Mouse (Mus musculus) intestine, embryonic 14.5 days (tissue): ENCODE data around the gene Lgi1. TPM values are rescaled to one million over a fixed set of nuclear protein-coding genes. Genes with fewer than 3 reads are reported as not detected.

Experiments
- ATAC-seq: fragments of 200-750 bp; cut with Nextera tagmentation; replicated peaks from 2 replicates; pipeline ENCODE4 v1.8.0; 2017; ENCODE audit warnings: low read depth, moderate number of reproducible peaks, moderate TSS enrichment, moderate library complexity; ENCODE audit not compliant: low FRiP score, low TSS enrichment
- DNase-seq: peaks from one replicate; pipeline ENCODE4 v3.0.0-alpha.2; 2018; ENCODE audit warnings: low spot score
- H3K27ac ChIP-seq: fragments of 300-500 bp; sonication (generic); 2 replicates; pipeline ENCODE4 v1.5.1; 2014; ENCODE audit warnings: low read depth, mild to moderate bottlenecking, control low read depth
- H3K27me3 ChIP-seq: fragments of 300-500 bp; sonication (generic); replicated peaks from 2 replicates; pipeline ENCODE4 v1.6.1; 2014; ENCODE audit warnings: low read length, control low read depth; ENCODE audit not compliant: control insufficient read depth, insufficient read depth
- H3K36me3 ChIP-seq: fragments of 300-500 bp; sonication (generic); 2 replicates; pipeline ENCODE4 v1.6.1; 2014; ENCODE audit warnings: low read length, control low read depth; ENCODE audit not compliant: control insufficient read depth, insufficient read depth
- H3K4me1 ChIP-seq: fragments of 300-500 bp; sonication (generic); replicated peaks from 2 replicates; pipeline ENCODE4 v1.6.1; 2014; ENCODE audit warnings: low read length, control low read depth, mixed read lengths; ENCODE audit not compliant: control insufficient read depth, insufficient read depth
- H3K4me2 ChIP-seq: fragments of 300-500 bp; sonication (generic); 2 replicates; pipeline ENCODE4 v1.6.1; 2014; ENCODE audit warnings: low read length
- H3K4me3 ChIP-seq: fragments of 300-500 bp; sonication (generic); 2 replicates; pipeline ENCODE4 v1.5.1; 2014; ENCODE audit warnings: low read depth, low read length, control low read depth, mixed read lengths
- H3K9ac ChIP-seq: fragments of 300-500 bp; sonication (generic); 2 replicates; pipeline ENCODE4 v1.6.1; 2014; ENCODE audit warnings: mild to moderate bottlenecking, low read length
- H3K9me3 ChIP-seq: fragments of 300-500 bp; sonication (generic); 2 replicates; pipeline ENCODE4 v1.6.1; 2016; ENCODE audit warnings: low read length, control low read depth; ENCODE audit not compliant: control insufficient read depth
- WGBS: fragments of 180-500 bp; shearing (Covaris S2); extraction: QIAGEN DNeasy Blood & Tissue Kit; methylation state at CpG from one replicate; pipeline ENCODE4 v1.1.7; 2014; 5-methylcytosine and 5-hydroxymethylcytosine counted together
- polyA plus RNA-seq: library from polyadenylated mRNA; unstranded; fragments of >200 nt; fragmentation: Nextera tagmentation; extraction: Ambion mirVana; gene quantifications from 2 replicates; pipeline ENCODE4 v1.2.1, GENCODE M21; 2014

Lgi1 gene
- polyA plus RNA-seq, 1 experiment from 2014 or later: 0.42 TPM

- Histone ChIP-seq H3K27me3 (no peaks in the 10 kb centered on the region), H3K9ac (no peak overlapping the region), H3K27ac (no peak overlapping the region), H3K9me3 (no peaks in the 10 kb centered on the region), H3K4me1 (no peaks in the 10 kb centered on the region), H3K4me3 (no peak overlapping the region), H3K36me3 (no peaks in the 10 kb centered on the region), H3K4me2 (no peak overlapping the region)
- 70% methylated on average over 3 of the region's 3 CpGs for WGBS
- DNase-seq: peak; percentile 10
- no peak for ATAC-seq
Observed at GRCm38 (mm10) chr19:38339734-38340133, 75.4 kb downstream of the Lgi1 start.

- DNase-seq (peak; percentile 38), ATAC-seq (no peak)
- H3K27me3 ChIP-seq: no peaks in the 10 kb centered on the region
- H3K4me1 ChIP-seq: no peaks in the 10 kb centered on the region
- 83% methylated on average over 1 of the region's 1 CpGs for WGBS
- no peak overlapping the region for H3K4me3 ChIP-seq
- no peak overlapping the region for H3K9ac ChIP-seq
- no peak overlapping the region for H3K4me2 ChIP-seq
- H3K36me3 ChIP-seq: no peaks in the 10 kb centered on the region
- no peak overlapping the region for H3K27ac ChIP-seq
- no peaks in the 10 kb centered on the region for H3K9me3 ChIP-seq
Observed at GRCm38 (mm10) chr19:38343246-38343645, 78.9 kb downstream of the Lgi1 start.

GRCm38 (mm10) chr19:38348271-38349012, 84.1 kb downstream of the Lgi1 start:
- H3K4me3 ChIP-seq: no peak overlapping the region
- H3K9me3 ChIP-seq: no peaks in the 10 kb centered on the region
- no peaks in the 10 kb centered on the region for H3K36me3 ChIP-seq
- ATAC-seq (no peak), DNase-seq (no peak)
- H3K27me3 ChIP-seq: no peaks in the 10 kb centered on the region
- H3K4me1 ChIP-seq: no peaks in the 10 kb centered on the region
- 48% methylated on average over 13 of the region's 13 CpGs for WGBS
- H3K27ac ChIP-seq: no peak overlapping the region
- H3K9ac ChIP-seq: no peak overlapping the region
- no peak overlapping the region for H3K4me2 ChIP-seq

GRCm38 (mm10) chr19:38349013-38349341, 84.6 kb downstream of the Lgi1 start:
- no peak for ATAC-seq
- WGBS: 85% methylated on average over 5 of the region's 5 CpGs

GRCm38 (mm10) chr19:38351202-38351601, 86.9 kb downstream of the Lgi1 start:
- 66% methylated on average over 2 of the region's 2 CpGs for WGBS
- H3K9me3 ChIP-seq: no peaks in the 10 kb centered on the region
- no peaks in the 10 kb centered on the region for H3K27me3 ChIP-seq
- H3K27ac ChIP-seq: no peak overlapping the region
- ATAC-seq (0 out of 2 replicates have a peak, but pooled peaks have one; percentile 23), DNase-seq (peak; percentile 49)
- H3K9ac ChIP-seq: no peak overlapping the region
- no peaks in the 10 kb centered on the region for H3K36me3 ChIP-seq
- no peaks in the 10 kb centered on the region for H3K4me1 ChIP-seq
- no peak overlapping the region for H3K4me3 ChIP-seq
- H3K4me2 ChIP-seq: no peak overlapping the region

More at GRCm38 (mm10) chr19:38349013-38349341, 84.6 kb downstream of the Lgi1 start:
- Histone ChIP-seq H3K27me3 (no peaks in the 10 kb centered on the region), H3K36me3 (no peaks in the 10 kb centered on the region), H3K9me3 (no peaks in the 10 kb centered on the region), H3K4me2 (no peak overlapping the region), H3K27ac (no peak overlapping the region), H3K4me3 (no peak overlapping the region), H3K9ac (no peak overlapping the region), H3K4me1 (no peaks in the 10 kb centered on the region)
- DNase-seq: no peak

GRCm38 (mm10) chr19:38351728-38352127, 87.4 kb downstream of the Lgi1 start:
- Histone ChIP-seq H3K4me1 (no peaks in the 10 kb centered on the region), H3K4me3 (no peak overlapping the region), H3K27me3 (no peaks in the 10 kb centered on the region), H3K36me3 (no peaks in the 10 kb centered on the region), H3K4me2 (no peak overlapping the region), H3K27ac (no peak overlapping the region), H3K9me3 (no peaks in the 10 kb centered on the region), H3K9ac (no peak overlapping the region)
- DNase-seq (peak; percentile 48), ATAC-seq (no peak)
- WGBS: 78% methylated on average over 3 of the region's 3 CpGs

- DNase-seq: peak; percentile 60
- H3K4me2 ChIP-seq: no peak overlapping the region
- ATAC-seq: no peak
Observed at GRCm38 (mm10) chr19:38352495-38353130, 88.3 kb downstream of the Lgi1 start.

GRCm38 (mm10) chr19:38354279-38354678, 89.9 kb downstream of the Lgi1 start:
- Histone ChIP-seq H3K27ac (no peak overlapping the region), H3K9me3 (no peaks in the 10 kb centered on the region), H3K4me1 (no peaks in the 10 kb centered on the region), H3K9ac (no peak overlapping the region), H3K4me2 (no peak overlapping the region), H3K27me3 (no peaks in the 10 kb centered on the region), H3K36me3 (no peaks in the 10 kb centered on the region), H3K4me3 (no peak overlapping the region)
- ATAC-seq: no peak
- DNase-seq: peak; percentile 21
- WGBS: 88% methylated on average over 1 of the region's 1 CpGs

More at GRCm38 (mm10) chr19:38352495-38353130, 88.3 kb downstream of the Lgi1 start:
- Histone ChIP-seq H3K9ac (no peak overlapping the region), H3K27me3 (no peaks in the 10 kb centered on the region), H3K4me1 (no peaks in the 10 kb centered on the region), H3K36me3 (no peaks in the 10 kb centered on the region), H3K9me3 (no peaks in the 10 kb centered on the region), H3K4me3 (no peak overlapping the region), H3K27ac (no peak overlapping the region)
- WGBS: 42% methylated on average over 6 of the region's 6 CpGs
